Mouse (Mus musculus) heart, embryonic 14.5 days (tissue): Measurements from ENCODE around the gene Clta. TPM values are rescaled to one million over a fixed set of nuclear protein-coding genes. Genes with fewer than 3 reads are reported as not detected.

Experiments used
- polyA plus RNA-seq: library from polyadenylated mRNA; unstranded; fragments of >200 nt; fragmentation: Nextera tagmentation; extraction: Ambion mirVana; gene quantifications from 2 replicates; pipeline ENCODE4 v1.2.1, GENCODE M21; 2014

The Clta gene
- polyA plus RNA-seq, 1 experiment from 2014 or later, result 154 TPM

Other genes starting within 250 kb of the Clta start
- not detected in 2 replicates for gene Olfr159, start 233.4 kb upstream of the Clta start, polyA plus RNA-seq
- gene Olfr156, start 180.6 kb upstream of the Clta start, polyA plus RNA-seq, result not detected in 2 replicates
- gene Olfr157, start 164.3 kb upstream of the Clta start, polyA plus RNA-seq, result not detected in 2 replicates
- gene Olfr155, start 152.9 kb upstream of the Clta start, polyA plus RNA-seq, result not detected in 2 replicates
- 10.1 and 11.6 TPM in 2 replicates for gene Reck, start 128.9 kb upstream of the Clta start, polyA plus RNA-seq
- gene Glipr2, start 47.1 kb upstream of the Clta start, polyA plus RNA-seq, result 53.1 and 55.4 TPM in 2 replicates
- not detected in 2 replicates for gene Ccin, start 21.0 kb upstream of the Clta start, polyA plus RNA-seq
- 31.3 and 31.5 TPM in 2 replicates for gene Gne, start 79.7 kb downstream of the Clta start, polyA plus RNA-seq
- 24.3 and 25.2 TPM in 2 replicates for gene Rnf38, start 229.3 kb downstream of the Clta start, polyA plus RNA-seq